Mouse (Mus musculus) MEL-GATA-1-ER (cell line): ENCODE results near the gene Adipoq.
"Not testable (repeated sequence)": the region's sequence is repeated elsewhere in the genome, so short reads cannot be mapped to it uniquely, and the experiment has no call there.

Source experiments
- DNase-seq: peaks from one replicate; pipeline ENCODE4 v3.0.0-alpha.2; 2012; ENCODE audit warnings: low read depth; ENCODE audit errors: extremely low read depth

Gene Adipoq

DNA sequence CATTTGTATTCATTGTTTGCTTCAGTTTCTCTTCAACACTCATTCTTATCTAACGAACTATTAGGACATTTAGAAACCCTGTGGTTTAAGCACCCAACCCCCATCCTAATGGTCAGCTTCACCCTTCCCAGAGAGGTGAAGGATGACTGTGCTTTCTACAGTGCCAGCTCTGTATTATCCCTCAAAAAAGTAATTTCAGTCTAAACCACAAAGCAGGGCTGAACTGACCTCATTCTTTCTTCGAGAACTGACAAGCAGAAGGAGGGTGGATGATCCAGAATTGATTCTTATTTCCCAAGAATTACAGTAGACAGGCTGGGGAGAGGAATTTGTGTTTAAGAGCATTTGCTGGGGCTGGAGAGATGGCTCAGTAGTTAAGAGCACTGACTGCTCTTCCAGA lies 13.4 kb downstream of the Adipoq start:
- DNase-seq, result no peak

DNA sequence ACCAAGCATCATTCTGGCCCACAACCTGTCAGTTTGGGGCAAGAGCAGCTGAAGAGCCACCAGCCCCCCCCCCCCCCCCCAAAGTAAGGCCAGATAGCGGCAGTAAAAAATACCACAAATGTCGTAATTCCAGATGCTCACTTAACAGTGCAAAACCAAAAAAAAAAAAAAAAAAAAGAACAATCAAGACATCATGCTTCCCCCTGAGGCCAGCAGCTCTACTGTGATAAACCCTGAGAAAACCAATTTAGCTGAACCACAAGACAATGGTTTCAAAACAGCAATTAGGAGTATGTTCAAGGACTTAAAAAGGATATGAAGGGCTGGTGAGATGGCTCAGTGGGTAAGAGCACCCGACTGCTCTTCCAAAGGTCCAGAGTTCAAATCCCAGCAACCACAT lies 15.8 kb downstream of the Adipoq start:
- DNase-seq, result no peak

DNA sequence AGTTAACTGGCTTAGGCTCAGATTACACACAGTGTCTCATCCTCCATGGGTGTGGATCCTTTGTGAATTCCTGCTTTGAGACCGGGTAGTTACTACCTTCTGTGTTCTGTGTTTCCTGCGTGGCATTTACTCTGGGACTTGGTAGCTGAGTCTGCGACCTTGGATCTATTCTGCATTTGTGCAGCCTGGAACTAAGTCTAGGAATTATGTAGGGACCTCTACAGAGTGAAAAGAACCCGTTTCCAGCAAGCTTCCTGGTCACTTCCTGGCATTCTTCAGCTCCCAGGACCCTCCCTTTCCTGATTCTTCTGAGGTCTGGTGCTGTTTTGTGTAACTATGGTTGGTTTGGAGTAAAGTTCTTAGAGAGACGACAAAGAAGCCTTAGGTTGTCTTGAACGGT lies 18.1 kb downstream of the Adipoq start:
- DNase-seq, result no peak

DNA sequence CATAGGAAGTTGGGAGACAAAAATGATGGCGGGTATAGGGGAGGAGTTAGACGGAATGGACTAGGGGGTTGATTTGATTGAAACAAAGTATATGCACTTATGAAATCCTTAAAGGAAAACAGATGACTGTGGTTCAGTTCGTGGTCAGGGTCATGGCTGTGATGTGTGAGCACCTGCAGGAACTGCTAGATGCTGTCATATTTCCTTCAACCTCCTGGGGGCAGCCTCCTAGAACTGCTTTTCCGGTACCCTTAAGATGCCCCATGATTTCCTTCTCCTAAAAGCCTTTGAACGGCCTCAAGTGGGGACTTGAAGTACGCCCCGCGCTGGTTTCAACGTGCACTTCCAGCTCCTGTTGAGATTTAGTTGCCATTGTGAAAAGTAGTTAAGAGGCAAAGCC lies 19.1 kb downstream of the Adipoq start:
- DNase-seq, result no peak

DNA sequence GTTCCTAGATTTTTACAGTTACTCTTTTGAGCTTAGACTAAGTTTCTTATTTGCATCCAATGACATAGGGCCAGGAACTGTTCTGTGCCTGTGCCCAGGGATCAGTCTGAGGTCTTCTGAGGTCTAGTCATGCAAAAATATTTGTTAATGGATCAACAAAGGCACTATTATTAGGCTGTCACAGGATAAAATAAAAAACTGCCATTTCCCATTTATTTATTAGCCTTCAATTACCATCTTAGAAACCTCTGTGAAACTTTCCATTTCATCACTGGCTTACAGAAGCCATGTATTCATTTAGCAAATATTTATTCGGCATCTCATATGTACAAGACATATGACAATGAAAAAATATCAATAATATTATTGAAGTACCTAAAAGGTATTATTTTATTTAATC lies 20.3 kb downstream of the Adipoq start:
- no peak for DNase-seq

DNA sequence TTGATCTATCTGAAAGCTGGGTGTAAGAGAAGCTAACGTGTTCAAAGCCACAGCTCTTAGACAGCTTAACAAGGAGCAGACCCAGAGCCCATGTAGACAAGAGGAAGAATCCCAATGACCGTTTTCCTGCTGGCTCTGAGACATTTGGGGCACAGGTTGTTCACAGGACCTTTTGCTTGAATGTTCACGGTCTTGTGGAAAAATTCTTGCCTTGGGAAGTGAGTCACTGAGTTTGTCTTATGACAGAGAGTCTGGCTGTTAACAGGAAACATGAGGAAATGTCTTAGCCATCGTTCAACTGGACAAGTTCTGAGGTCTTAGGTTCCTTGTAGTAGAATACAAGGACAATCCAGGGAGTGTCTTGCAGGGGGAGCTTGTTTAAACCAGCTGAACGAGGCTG lies 20.7 kb downstream of the Adipoq start:
- DNase-seq, result no peak

DNA sequence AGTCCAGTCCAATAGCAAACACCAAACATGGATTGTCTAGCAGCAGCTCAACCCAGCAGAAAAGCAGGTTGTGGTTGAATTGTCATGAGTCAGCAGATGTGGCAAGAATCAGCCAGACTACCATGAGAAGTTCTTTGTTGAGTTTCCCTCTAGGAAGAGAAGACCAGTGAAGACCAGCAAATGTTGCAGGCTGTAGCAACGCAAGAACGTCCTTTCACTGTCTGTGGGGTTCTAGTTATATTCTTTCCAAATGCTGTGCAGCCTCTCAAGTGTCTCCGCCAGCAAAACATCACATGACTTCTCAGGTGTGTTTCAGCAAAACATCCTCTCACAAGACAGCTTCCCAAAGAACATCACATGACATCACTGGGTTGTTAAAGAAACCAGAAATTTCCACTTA lies 24.5 kb downstream of the Adipoq start:
- DNase-seq, result no peak

DNA sequence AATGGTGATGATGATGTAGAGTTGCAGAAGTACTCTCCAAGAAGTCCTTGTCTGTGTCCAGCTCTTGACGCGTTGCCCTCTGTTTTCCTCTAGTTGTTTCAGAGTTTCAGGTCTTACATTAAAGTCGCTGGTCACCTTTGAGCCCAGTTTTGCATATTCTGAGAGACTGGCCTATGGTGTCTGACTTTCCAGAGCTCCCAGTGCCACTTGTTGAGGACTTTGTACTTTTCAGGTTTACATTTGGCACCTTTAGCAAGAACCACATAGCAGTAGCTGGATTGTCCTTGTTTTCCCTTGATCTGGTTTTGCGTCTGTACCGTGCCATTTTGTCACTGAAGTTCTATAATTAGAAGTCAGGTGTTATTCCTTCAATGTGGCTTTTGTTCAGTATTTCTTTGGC lies 27.6 kb downstream of the Adipoq start:
- DNase-seq, result no peak

DNA sequence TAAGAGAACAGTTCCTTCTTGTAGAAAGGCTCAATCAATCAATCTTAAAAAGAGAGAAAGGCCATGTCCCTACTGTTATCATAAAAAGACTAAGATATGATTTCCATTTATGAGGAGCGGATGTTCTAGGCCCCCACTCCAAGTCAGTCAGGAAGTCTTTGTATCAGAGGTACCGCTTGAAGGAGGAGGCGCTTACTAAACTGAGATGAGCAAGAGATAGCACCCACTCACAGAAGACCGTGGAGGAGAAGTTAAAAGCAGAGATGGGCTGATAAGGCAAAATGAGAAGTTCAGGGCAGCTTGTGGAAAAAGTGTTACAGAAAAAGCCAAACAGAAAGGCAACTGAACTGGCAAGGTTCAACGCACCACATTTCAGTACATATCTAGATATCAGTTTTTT lies 28.5 kb downstream of the Adipoq start:
- no peak for DNase-seq

DNA sequence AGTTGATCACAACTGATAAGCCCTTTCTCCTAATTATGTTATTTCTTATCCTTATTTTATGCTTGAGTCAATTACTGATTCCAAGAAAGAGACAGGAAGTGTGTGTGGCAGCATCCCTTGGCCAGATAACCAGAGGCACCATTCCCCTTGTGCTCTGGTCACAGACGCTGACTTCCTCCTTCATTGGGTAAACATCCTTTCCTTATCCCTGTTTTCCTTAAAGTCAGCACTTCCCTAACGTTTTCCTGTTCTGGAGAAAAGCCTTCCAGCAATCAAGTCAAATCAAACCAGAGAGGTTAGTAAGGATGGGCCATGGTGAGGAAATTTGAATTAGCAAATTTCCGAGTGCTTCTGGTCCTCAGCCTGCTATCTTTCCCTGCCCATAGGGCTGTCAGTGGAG lies 29.6 kb downstream of the Adipoq start:
- no peak for DNase-seq

DNA sequence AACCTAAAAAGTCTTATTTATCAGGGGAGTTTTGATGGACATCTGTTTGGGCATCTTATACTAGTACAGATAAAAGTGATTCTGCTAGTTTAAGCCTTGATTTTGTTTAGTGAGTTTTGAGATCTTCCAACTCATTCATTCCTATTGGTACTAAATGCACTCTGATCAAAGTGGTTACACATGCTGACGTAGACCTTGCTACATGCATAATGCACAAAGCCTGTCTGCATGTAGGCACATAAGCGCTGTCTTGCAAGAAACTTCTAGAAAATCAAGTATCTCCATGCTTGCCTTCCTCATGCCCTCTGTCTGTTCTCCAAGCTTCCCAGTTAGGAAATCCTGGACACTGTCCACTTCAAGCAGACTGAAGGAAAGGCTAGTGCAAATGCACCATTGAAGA lies 31.5 kb downstream of the Adipoq start:
- no peak for DNase-seq

DNA sequence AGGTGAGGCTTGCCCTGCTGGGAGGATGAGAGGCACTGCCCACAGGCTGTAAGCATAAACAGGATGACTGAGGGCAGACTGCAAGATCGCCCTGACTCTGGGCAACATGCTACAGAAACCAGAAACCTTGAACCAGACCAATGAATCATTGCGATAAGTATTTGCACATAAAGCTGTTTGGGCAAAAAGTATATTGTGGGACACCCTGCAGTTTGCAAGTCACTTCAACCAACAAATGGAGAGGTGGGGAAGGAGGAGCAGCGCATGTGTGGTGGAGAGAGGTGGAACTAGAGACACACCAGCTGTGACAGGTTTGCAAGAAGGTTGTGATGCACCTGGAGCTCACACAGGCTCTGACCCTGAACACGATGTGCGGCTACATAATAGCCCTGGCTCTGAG lies 32.5 kb downstream of the Adipoq start:
- DNase-seq, result no peak

DNA sequence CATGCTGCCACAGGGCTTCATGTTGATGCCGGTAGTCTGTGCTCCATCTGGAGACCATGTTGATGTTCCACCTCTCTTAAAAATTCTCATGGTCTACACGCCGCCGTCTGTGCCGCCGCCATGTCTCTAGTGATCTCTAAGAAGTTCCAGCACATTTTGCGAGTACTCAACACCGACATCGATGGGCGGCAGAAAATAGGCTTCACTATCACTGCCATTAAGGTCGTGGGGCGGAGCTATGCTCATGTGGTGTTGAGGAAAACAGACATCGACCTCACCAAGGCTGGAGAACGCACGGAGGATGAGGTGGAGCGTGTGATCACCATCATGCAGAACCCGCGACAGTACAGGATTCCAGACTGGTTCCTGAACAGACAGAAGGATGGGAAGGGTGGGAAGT lies 33.1 kb downstream of the Adipoq start:
- not testable (repeated sequence) for DNase-seq

DNA sequence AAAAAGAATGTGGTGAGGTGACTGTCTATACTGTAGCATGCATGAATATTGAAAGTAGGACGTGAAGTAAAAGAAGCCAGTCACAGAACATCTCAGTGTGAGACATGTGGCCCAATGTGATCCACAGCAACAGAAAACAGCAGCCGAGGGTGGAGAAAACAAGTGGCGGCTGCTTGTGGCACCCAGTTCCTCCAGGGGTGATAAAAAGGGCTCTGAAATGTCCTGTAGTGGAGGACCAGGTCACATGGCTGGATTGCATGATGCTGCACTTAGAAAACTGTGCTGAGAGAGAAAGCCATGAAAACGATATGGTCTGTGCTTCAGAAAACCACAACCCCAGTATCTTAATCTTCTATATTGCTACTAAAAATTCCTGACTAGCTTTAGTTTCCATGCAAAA lies 34.7 kb downstream of the Adipoq start:
- no peak for DNase-seq

DNA sequence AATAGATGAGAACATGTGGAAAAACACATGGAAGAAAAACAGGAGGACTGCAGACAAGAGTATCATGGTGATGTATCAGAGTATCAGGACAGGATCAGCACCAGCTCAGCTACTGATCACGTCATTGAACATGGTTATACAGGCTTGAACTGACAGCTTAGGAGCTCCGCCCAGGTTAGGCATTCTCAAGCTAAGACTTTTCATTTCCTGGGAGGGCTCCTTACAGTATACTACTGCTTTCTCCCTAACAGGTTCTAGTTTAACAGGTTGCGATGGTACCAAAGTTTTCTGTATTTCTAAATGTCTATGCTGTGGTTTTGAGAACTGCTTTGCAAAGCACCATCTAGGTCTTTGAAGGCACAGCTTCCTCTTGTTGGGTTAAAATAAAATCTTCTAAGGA lies 35.2 kb downstream of the Adipoq start:
- no peak for DNase-seq

DNA sequence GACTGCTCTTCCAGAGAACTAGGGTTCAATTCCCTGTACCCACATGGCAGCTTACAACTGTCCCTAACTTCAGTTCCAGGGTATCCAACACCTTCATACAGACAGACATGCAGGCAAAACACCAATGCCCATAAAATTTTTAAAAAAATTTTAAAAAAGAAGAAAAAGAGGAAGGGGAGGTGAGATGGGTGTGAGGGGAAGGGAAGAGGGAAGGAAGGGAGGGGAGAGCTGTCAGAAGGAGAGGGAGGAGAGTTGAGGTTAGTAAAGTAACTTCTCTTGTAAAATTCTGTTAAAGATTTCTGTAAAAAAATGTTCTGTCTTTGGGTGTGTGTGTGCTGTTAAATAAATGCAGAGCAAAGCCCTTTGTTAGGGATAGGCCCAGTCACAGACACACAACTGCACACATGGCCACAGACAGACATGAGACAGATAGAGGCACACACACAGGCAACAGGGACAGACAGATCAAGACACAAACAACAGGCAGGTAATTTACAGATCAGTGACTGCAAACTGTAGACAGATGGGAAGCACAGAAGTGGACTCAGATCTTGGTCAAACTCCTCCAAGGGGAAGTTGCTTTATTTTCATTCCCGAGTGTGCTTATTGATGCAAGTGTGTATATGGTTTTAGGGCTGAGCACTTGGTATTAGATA lies 35.7 kb downstream of the Adipoq start:
- DNase-seq, result no peak

DNA sequence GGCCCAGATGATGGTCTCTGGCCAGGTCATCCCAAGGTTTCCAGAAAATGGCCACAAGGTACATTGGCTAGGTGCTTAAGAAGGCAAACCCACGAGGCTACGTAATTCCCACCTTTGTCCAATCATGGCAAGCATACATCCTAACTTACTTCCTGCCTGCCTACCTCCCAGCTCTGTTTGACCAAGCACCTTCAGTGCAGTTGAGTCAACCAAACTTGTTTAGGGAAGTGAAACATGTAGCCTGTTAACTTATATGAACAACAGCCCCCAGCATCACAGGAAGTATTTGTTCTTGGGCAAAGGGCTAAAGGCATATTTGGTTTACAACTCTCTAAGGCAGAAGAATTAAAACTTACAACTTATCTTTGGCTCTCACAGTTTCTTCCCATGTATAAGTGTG lies 39.5 kb downstream of the Adipoq start:
- no peak for DNase-seq

DNA sequence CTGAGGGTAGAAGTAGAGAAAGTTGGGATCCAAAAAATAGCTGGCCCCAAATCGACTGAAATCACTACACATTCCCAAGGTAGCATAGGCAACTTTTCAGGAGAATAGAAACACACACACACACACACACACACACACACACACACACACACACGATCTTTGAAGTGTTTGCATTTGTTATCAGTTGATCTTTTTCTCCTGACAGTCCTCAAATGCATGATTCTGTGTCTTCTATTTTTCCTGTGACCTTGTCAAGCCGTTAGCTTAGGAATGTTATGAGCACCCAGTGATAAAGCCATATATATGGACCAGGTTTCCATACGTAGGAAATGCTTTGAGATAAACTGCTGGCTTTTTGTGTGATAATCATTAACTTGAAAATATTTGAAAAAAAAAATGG lies 40.1 kb downstream of the Adipoq start:
- DNase-seq, result no peak

DNA sequence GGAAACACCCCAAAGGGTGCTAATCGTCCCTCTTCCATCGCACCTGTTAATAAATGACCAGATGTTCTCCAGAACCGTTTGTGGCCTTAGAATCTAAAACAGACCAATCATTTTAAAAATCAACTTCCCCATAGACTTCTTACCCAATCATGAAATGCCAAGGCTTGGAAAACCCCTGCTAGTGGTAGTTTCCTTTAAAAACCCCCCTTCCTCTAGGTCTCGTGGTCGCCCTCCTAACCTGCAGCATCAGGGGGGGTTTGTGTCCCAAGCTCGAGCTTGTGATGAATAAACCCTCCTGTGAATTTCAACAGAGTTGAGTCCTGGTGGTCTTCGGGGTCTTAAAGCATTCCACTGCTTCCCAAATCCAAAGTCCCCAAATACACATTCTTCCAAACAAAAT lies 41.6 kb downstream of the Adipoq start:
- no peak for DNase-seq

DNA sequence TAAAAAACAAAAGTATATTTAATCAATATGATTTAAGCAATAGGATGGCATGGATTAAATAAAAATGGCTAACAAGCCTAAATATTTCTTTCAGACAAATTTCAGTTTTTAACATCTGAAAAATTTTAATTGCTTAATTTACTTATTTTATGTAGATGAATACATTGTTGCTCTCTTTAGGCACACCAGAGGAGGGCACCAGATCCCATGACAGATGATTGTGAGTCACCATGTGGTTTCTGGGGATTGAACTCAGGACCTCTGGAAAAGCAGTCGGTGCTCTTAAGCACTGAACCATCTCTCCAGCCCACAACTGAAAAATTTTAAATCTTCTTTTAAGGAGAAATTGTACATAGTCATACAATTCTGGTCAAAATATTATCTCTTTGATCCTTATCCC lies 43.3 kb downstream of the Adipoq start:
- DNase-seq, result no peak

DNA sequence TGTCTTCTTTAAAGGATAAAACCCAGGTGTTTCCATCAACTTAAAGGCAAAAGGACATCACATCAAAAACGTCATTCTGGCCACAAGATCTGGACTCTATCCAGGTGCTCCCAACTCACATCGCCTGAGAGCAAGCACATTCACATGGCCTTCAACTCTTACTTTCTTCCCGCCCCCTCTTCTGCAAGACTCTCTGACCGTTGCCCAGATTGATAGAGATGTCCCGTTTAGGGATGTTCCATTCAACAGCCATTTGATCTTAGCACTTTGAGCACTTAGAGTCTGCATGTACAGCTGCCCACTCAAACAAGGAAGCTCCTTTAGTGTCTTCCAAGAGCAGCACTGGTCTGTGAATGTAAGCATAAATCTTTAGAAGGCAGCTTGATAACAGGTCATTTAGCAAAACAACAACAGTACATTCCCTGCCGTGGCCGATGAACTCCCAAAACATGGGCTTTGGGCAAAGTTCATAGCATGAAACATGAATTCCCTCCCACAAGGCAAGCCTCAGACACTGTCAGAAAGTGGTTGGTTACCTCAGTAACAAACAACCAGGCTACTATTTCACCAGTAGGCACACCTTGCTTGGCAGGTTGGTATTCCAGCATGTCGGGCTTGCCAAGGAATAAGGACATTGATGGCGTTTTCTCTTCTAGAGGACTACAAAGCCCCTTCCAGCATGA lies 45.4 kb downstream of the Adipoq start:
- DNase-seq, result no peak

DNA sequence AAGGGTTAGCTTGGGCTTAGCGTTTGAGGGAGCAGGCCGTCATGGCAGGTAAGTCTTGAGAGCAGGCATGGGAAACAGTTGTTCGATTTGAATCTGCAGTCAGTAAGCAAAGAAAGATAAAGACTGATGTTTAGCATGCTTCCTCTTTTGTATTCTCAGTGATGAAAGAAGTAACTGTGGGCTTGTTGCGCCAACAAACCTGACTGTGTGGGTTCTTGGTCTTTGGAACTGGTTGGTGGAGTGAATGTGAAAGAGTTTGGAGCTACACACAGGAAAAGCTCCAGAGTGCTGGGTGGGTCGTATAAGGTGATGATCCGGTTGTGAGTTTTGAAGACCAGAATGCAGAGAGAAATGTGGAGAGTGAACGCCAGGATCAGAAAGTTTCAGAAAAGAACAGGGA lies 49.3 kb downstream of the Adipoq start:
- no peak for DNase-seq

DNA sequence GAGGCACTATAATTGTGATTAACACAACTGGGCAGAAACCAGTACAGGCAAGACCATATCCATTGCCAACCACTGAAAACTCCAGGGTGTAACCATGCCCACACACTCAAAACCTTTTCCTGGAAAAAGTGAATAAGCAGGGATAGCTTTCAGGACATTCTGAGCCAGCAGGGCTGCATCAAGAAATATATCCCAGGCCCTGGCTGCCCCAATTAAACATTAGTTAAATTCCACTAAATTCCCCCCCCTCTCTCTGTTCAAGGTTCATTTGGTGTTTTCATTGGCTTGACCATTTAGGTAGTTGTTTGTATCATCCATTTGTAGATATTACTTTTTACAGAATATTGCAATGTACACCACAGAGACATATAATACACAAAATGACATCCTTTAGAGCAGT lies 50.0 kb downstream of the Adipoq start:
- no peak for DNase-seq

DNA sequence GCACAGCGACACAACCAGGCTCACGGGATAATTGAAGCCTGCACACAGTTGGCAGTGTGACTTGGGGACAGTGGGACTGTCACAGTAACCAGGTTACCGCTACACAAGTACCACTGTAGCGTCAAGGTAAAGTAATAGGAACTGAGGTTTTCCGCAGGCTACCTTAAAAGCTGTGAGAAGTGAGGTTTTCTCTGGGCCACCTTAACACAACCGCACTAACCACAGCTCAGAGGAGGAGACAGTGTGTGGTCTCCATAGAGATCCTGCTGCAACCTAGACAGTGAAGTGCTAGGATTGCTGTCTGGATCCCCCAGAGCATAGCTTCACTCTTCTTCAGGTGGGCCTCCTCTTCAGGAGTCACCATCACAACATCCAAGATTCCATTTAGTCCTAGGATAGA lies 50.5 kb downstream of the Adipoq start:
- no peak for DNase-seq
